Mouse (Mus musculus): ENCODE results near the gene Pcsk6.

GRCm38 (mm10) chr7:66044617-66045016 lies 183.1 kb downstream of the Pcsk6 start:
- TF ChIP-seq GATA1 (IDR thresholded peaks at IDR 0.05; ENCODE audit: low read length) (no peak), TAL1 (IDR thresholded peaks at IDR 0.05; ENCODE audit: low read length) (no peak)
